In the genomic region with DNA sequence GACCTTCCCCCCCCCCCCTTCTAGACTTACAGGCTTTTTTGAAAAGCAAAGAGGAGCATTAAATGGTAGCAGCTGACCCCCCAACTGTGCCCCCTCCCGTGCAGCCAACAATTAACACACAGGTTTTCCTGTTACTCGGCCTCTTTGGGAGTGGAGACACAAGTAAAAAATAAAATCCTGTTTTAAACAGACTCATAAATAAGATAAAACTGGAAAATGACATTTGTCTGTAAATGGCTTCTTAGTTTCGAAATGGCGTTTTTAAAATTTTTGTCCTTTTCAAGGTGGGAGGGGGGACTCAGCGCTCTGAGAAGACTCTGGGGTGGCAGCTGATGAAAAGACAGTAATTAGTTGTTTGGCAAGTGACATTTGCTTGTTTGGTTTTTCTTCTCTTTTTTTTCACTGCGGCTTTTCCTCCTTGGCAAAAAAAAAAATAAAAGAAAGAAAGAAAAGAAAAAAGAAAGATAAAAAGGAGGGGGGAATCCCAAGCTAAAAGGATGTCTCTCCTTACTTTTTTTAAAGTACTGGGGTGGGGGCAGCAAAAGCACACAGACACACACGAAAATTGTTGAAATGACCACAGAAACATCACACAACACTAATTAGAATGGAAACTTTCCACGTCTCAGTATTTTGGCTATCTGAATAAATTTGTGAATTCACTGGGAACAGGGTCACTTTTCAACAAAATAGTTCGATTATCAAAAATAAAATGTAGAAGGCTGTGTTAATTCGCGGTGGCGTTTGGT, we compare ENCODE assay signal across 8 mouse cellular contexts. TPM values are rescaled to one million over a fixed set of nuclear protein-coding genes. Genes with fewer than 3 reads are reported as not detected.
DNase-seq lines count a peak whose midpoint lies in the region; ATAC-seq and TF ChIP-seq lines count a peak whose summit lies in the region.

No protein-coding gene starts in this region.

- no peaks in the 10 kb centered on the region for H3K36me3 ChIP-seq in kidney, adult 2 months (ENCODE audit: control insufficient read depth, insufficient read depth, low read length)
- H3K36me3 ChIP-seq in MEL (ENCODE audit: control insufficient read depth in 1 of 2, insufficient read depth in 2 of 2, low read length in 2 of 2) = peaks cover 2 to 18% of the 10 kb centered on the region in 2 experiments; a peak in 3 of 4 replicates
- peaks cover 3% of the 10 kb centered on the region; the same call in 1 of the 2 replicates for H3K36me3 ChIP-seq in heart, postnatal 0 days (replicated peaks; ENCODE audit: control insufficient read depth, insufficient read depth, low read length)
- H3K36me3 ChIP-seq in midbrain, embryonic 11.5 days (ENCODE audit: control insufficient read depth, insufficient read depth, low read length) = no peaks in the 10 kb centered on the region

- intact Hi-C loops in left cerebral cortex, postnatal 14 days (cut with DNase I) = loop anchor here (5.0 kb wide), 1 partner anchor 131 kb away; the partner anchor contains the start of gene Atp5e

- 23% methylated on average over 12 of the region's 12 CpGs for WGBS in kidney, adult 2 months
- WGBS in heart, postnatal 0 days = 13% methylated on average over 12 of the region's 12 CpGs
- WGBS in midbrain, embryonic 11.5 days = 20% methylated on average over 12 of the region's 12 CpGs

- H3K4me2 ChIP-seq in heart, postnatal 0 days (ENCODE audit: low read depth, low read length) = peak overlapping the region; percentile 78
- H3K4me2 ChIP-seq in midbrain, embryonic 11.5 days = peak overlapping the region; percentile 60

- DNase-seq in kidney, adult 2 months = no peak
- no peak for DNase-seq in kidney, postnatal 4 days
- DNase-seq in MEL (ENCODE audit: low read depth, low spot score) = peak; percentile 44
- no peak for DNase-seq in heart, postnatal 0 days (ENCODE audit: low spot score)
- peak; percentile 89 for DNase-seq in midbrain, embryonic 11.5 days (ENCODE audit: low spot score, missing footprints)
- no peak for DNase-seq in left cerebral cortex, postnatal 14 days (ENCODE audit: low spot score in 2 of 2)
- no peak for DNase-seq in cerebellum, postnatal 4 days (ENCODE audit: low spot score in 2 of 2)
- DNase-seq in urinary bladder, postnatal 25 days (ENCODE audit: low spot score) = no peak

- no peak for TF ChIP-seq EP300 in MEL (IDR thresholded peaks at IDR 0.05; ENCODE audit: low read depth in 1 of 2, low read length in 2 of 2)
- no peak for TF ChIP-seq EP300 in heart, postnatal 0 days (IDR thresholded peaks at IDR 0.05; ENCODE audit: low read depth)

- H3K9me3 ChIP-seq in MEL (replicated peaks; ENCODE audit: insufficient read depth, low read length) = no peaks in the 10 kb centered on the region
- H3K9me3 ChIP-seq in heart, postnatal 0 days (replicated peaks; ENCODE audit: control insufficient read depth, low read length) = no peaks in the 10 kb centered on the region
- peaks cover 2% of the 10 kb centered on the region; the same call in 1 of the 2 replicates for H3K9me3 ChIP-seq in midbrain, embryonic 11.5 days (ENCODE audit: control insufficient read depth, low read length)

- TF ChIP-seq RAD21 in MEL (IDR thresholded peaks at IDR 0.05; ENCODE audit: low read depth, low read length) = no peak

- H3K4me1 ChIP-seq in kidney, adult 2 months (ENCODE audit: control insufficient read depth, insufficient read depth, low read length) = peaks cover 13% of the 10 kb centered on the region
- H3K4me1 ChIP-seq in MEL (ENCODE audit: control insufficient read depth in 1 of 2, insufficient read depth in 2 of 2, low read length in 2 of 2) = peaks cover 2 to 7% of the 10 kb centered on the region in 2 experiments; a peak in 2 of 4 replicates
- H3K4me1 ChIP-seq in heart, postnatal 0 days (ENCODE audit: control insufficient read depth, insufficient read depth) = peaks cover 36% of the 10 kb centered on the region
- peaks cover 44% of the 10 kb centered on the region for H3K4me1 ChIP-seq in midbrain, embryonic 11.5 days (ENCODE audit: control insufficient read depth, insufficient read depth, low read length)

- peak overlapping the region; percentile 99 for H3K4me3 ChIP-seq in kidney, adult 2 months (ENCODE audit: insufficient read depth, low read depth, low read length)
- peak overlapping the region; percentile 93 to 98 for H3K4me3 ChIP-seq in MEL (ENCODE audit: control insufficient read depth in 1 of 2, insufficient read depth in 1 of 2, low read depth in 2 of 2, low read length in 2 of 2)
- peak overlapping the region; percentile 100 for H3K4me3 ChIP-seq in heart, postnatal 0 days (ENCODE audit: low read depth, low read length)
- peak overlapping the region; percentile 96 for H3K4me3 ChIP-seq in midbrain, embryonic 11.5 days (ENCODE audit: low read depth, low read length)

- H3K27ac ChIP-seq in kidney, adult 2 months (ENCODE audit: insufficient read depth, low read depth, low read length) = peak overlapping the region; percentile 73
- H3K27ac ChIP-seq in MEL (ENCODE audit: control insufficient read depth, low read depth, low read length) = peak overlapping the region; percentile 51
- H3K27ac ChIP-seq in heart, postnatal 0 days (ENCODE audit: low read depth) = peak overlapping the region; percentile 100
- no peak overlapping the region for H3K27ac ChIP-seq in midbrain, embryonic 11.5 days (ENCODE audit: low read depth, low read length)

- TF ChIP-seq POLR2A in kidney, adult 2 months (IDR thresholded peaks at IDR 0.05; ENCODE audit: low read depth, low read length) = no peak
- no peak for TF ChIP-seq POLR2A in MEL (IDR thresholded peaks at IDR 0.05; ENCODE audit: control insufficient read depth in 1 of 2, insufficient read depth in 1 of 2, low read depth in 1 of 2, low read length in 2 of 2, poor library complexity in 1 of 2)

- TF ChIP-seq CTCF in kidney, adult 2 months (conservative IDR thresholded peaks at IDR 0.05; ENCODE audit: insufficient read depth, insufficient read length, low read depth, low read length) = no peak
- TF ChIP-seq CTCF in MEL (IDR thresholded peaks at IDR 0.05 in 2 of 3, conservative IDR thresholded peaks at IDR 0.05 in 1 of 3; ENCODE audit: control insufficient read depth in 1 of 3, insufficient read depth in 1 of 3, low read depth in 2 of 3, low read length in 3 of 3, poor library complexity in 1 of 3, severe bottlenecking in 1 of 3) = no peak
- no peak for TF ChIP-seq CTCF in heart, postnatal 0 days (IDR thresholded peaks at IDR 0.05; ENCODE audit: low read depth)

- H3K9ac ChIP-seq in MEL (ENCODE audit: control insufficient read depth, low read depth, low read length, poor library complexity, severe bottlenecking) = peak overlapping the region; percentile 99
- H3K9ac ChIP-seq in heart, postnatal 0 days (replicated peaks; ENCODE audit: low read depth, low read length) = peak overlapping the region; percentile 100
- peak overlapping the region; percentile 99 for H3K9ac ChIP-seq in midbrain, embryonic 11.5 days (ENCODE audit: low read length)

- peaks cover 81% of the 10 kb centered on the region for H3K79me2 ChIP-seq in MEL (ENCODE audit: control insufficient read depth, insufficient read depth, low read length, poor library complexity)

- H3K27me3 ChIP-seq in kidney, adult 2 months (replicated peaks; ENCODE audit: control insufficient read depth, insufficient read depth, low read length) = no peaks in the 10 kb centered on the region; the same call in 1 of the 2 replicates
- no peaks in the 10 kb centered on the region for H3K27me3 ChIP-seq in MEL (ENCODE audit: control insufficient read depth in 1 of 2, insufficient read depth in 2 of 2, low read length in 2 of 2)
- no peaks in the 10 kb centered on the region for H3K27me3 ChIP-seq in heart, postnatal 0 days (ENCODE audit: control insufficient read depth, insufficient read depth, low read length)
- H3K27me3 ChIP-seq in midbrain, embryonic 11.5 days (ENCODE audit: control insufficient read depth, insufficient read depth, low read length) = 0 out of 2 replicates have a peak, but pooled peaks cover 3% of the 10 kb centered on the region

- ATAC-seq in heart, postnatal 0 days (ENCODE audit: insufficient read depth, low read depth) = no peak
- ATAC-seq in midbrain, embryonic 11.5 days (ENCODE audit: low FRiP score) = no peak

TF ChIP-seq in MEL, 35 proteins besides CTCF, POLR2A, EP300 and RAD21:
- no peak for TF ChIP-seq ETS1 (IDR thresholded peaks at IDR 0.05; ENCODE audit: low read depth, low read length)
- TF ChIP-seq CHD1 (IDR thresholded peaks at IDR 0.05; ENCODE audit: low read depth, low read length) = 0 out of 2 replicates have a peak, but pooled peaks have one; percentile 89
- no peak for TF ChIP-seq HCFC1 (IDR thresholded peaks at IDR 0.05; ENCODE audit: low read depth, low read length)
- 0 out of 2 replicates have a peak, but pooled peaks have one; percentile 3 for TF ChIP-seq ZNF384 (IDR thresholded peaks at IDR 0.05; ENCODE audit: low read depth, low read length)
- TF ChIP-seq BHLHE40 (IDR thresholded peaks at IDR 0.05; ENCODE audit: borderline replicate concordance, low read depth, low read length) = no peak
- TF ChIP-seq GATA1 (IDR thresholded peaks at IDR 0.05; ENCODE audit: low read depth, low read length) = no peak
- no peak for TF ChIP-seq MAZ (IDR thresholded peaks at IDR 0.05; ENCODE audit: low read depth, low read length)
- no peak for TF ChIP-seq MAX (IDR thresholded peaks at IDR 0.05; ENCODE audit: low read length)
- no peak for TF ChIP-seq MEF2A (IDR thresholded peaks at IDR 0.05; ENCODE audit: extremely low read depth, insufficient replicate concordance, low read depth, low read length, poor library complexity, severe bottlenecking)

RNA-seq across cellular contexts. Expression of gene Gm20721, which starts 15.1 kb away (rescaled TPM):
- not detected in 2 replicates for polyA plus RNA-seq in kidney, adult 2 months (2012; rRNA removed)
- 26.9 and 34.2 TPM in 2 replicates for total RNA-seq in MEL (2012; rRNA removed)
- polyA plus RNA-seq in MEL (2012; ENCODE audit: insufficient read depth in 1 of 2, insufficient read length in 2 of 2, low read depth in 1 of 2, low replicate concordance in 2 of 2, missing spikeins in 1 of 2) = 100 to 1,000 TPM in 1 of 2 experiments, not detected in 1; 171 TPM
- total RNA-seq in heart, postnatal 0 days (2014; rRNA removed; ENCODE audit: low replicate concordance) = not detected in 2 replicates
- 11.3 and 15.8 TPM in 2 replicates for polyA plus RNA-seq in heart, postnatal 0 days (2015; fragmentation: Nextera tagmentation; extraction: Ambion mirVana)
- 9.5 and 15.7 TPM in 2 replicates for polyA plus RNA-seq in midbrain, embryonic 11.5 days (2014; fragmentation: Nextera tagmentation; extraction: Ambion mirVana)
- total RNA-seq in left cerebral cortex, postnatal 14 days (2021) = 1 to 10 TPM; 2.3 to 2.7 TPM

RNA-seq across cellular contexts. Expression of gene Gnas, which starts 47.3 kb away (rescaled TPM):
- polyA plus RNA-seq in kidney, adult 2 months (2012; rRNA removed) = 872 and 1,035 TPM in 2 replicates
- 255 and 273 TPM in 2 replicates for total RNA-seq in MEL (2012; rRNA removed)
- polyA plus RNA-seq in MEL (2012; ENCODE audit: insufficient read depth in 1 of 2, insufficient read length in 2 of 2, low read depth in 1 of 2, low replicate concordance in 2 of 2, missing spikeins in 1 of 2) = 100 to 1,000 TPM; 383 to 447 TPM
- 1,131 and 1,208 TPM in 2 replicates for total RNA-seq in heart, postnatal 0 days (2014; rRNA removed; ENCODE audit: low replicate concordance)
- polyA plus RNA-seq in heart, postnatal 0 days (2015; fragmentation: Nextera tagmentation; extraction: Ambion mirVana) = 1,263 and 1,283 TPM in 2 replicates
- 1,087 and 1,162 TPM in 2 replicates for polyA plus RNA-seq in midbrain, embryonic 11.5 days (2014; fragmentation: Nextera tagmentation; extraction: Ambion mirVana)
- 1,000 to 10,000 TPM; 1,818 to 2,021 TPM for total RNA-seq in left cerebral cortex, postnatal 14 days (2021)

Comparison
In these comparisons a context has a peak if more than half of its experiments do, and no peak if none do; other contexts are left out.
1. DNase-seq: peak in MEL (single experiment) and midbrain, embryonic 11.5 days (single experiment); none in kidney, adult 2 months (single experiment), kidney, postnatal 4 days (0 of 2), heart, postnatal 0 days (single experiment), left cerebral cortex, postnatal 14 days (0 of 2), cerebellum, postnatal 4 days (0 of 2) and urinary bladder, postnatal 25 days (single experiment).
2. Peak in every context shown above with its lines, with median percentiles within 50 percentile points of each other: H3K4me3 ChIP-seq and H3K9ac ChIP-seq.